Mouse (Mus musculus): ENCODE results near the gene Paxx. TPM values are rescaled to one million over a fixed set of nuclear protein-coding genes. Genes with fewer than 3 reads are reported as not detected.
A peak's percentile ranks its signal among the peaks of the same experiment; 100 is the strongest.

The Paxx gene
- 10 to 100 TPM; 11.2 to 15.0 (median 14.9) TPM for total RNA-seq (2022)

- peak; percentile 83 to 93 for DNase-seq (ENCODE audit: low spot score in 2 of 2)
These were observed at the start of gene Paxx for GRCm38 (mm10) chr2:25460551-25461309. Paxx (minus strand) TSS chr2:25461094.

- no peak for DNase-seq (ENCODE audit: low spot score in 2 of 2)
These were observed 49.0 kb upstream of the Paxx start for GRCm38 (mm10) chr2:25509912-25510311.

- DNase-seq (ENCODE audit: low spot score in 2 of 2) = no peak
These were observed 46.1 kb upstream of the Paxx start for GRCm38 (mm10) chr2:25506964-25507363.

DNA sequence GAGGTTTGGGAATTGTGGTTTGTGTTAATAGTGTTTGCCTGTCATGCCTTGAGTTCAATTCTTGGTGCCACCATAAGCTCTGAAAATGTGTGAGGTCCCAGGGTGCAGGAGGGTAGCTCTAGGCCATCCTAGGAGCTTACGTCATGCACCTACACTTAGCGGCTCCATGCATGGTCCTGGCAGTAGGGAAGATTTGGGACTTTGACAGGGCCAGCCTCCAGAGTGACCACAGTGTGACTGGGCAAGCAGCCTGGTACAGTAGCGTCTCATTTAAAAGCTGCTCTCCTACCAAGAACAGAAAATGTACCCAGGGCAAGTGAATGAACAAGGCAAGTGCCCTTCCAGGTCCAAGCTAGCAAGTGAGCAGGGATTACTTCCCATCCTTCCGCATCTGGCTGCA lies 45.0 kb upstream of the Paxx start:
- DNase-seq (ENCODE audit: low spot score in 2 of 2) = no peak

GRCm38 (mm10) chr2:25505000-25505399 lies 44.1 kb upstream of the Paxx start:
- no peak for DNase-seq (ENCODE audit: low spot score in 2 of 2)

- no peak for DNase-seq (ENCODE audit: low spot score in 2 of 2)
These were observed 43.6 kb upstream of the Paxx start for GRCm38 (mm10) chr2:25504538-25504937.

- no peak for DNase-seq (ENCODE audit: low spot score in 2 of 2)
These were observed 41.8 kb upstream of the Paxx start for GRCm38 (mm10) chr2:25502726-25503125.

DNA sequence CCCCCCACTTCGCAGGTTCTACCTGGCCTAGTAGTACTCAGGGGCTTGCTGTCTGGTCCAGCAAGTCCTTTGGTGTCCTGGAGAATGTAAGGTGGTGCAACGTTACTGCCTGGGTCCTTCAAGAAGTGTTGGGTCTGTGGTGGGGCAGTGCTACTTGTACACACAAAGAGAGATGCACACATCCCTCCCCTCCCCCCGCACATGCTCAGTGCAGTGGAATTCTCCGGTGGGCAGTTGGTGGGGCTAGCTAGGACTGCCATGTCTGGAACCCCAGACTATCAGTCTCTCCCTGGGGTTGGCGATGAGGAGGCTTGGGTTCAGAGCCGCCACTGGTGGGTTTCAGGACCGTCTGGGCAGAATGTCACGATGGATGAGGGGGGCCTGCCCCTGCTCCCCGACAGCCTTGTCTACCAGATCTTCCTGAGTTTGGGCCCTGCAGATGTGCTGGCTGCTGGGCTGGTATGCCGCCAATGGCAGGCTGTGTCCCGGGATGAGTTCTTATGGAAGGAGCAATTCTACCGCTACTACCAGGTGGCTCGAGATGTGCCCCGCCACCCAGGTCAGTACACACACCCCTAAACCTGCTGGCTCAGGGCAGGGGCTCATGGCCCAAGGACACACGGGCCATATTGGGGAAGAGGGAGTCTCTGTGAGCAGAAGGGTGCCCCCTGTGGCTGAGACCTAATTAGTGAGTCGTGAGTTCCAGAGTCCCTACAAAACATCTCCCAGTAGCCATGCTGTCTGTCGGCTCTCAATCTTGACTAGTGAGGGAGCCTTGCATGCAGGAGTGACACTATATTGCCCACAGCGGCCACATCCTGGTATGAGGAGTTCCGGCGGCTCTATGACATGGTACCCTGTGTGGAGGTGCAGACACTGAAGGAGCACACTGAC lies 40.9 kb upstream of the Paxx start, which contains the start of gene C8g:
C8g (minus strand) TSS at position 127 of the 894 bp plus-strand sequence.
- DNase-seq (ENCODE audit: low spot score in 2 of 2) = no peak

DNA sequence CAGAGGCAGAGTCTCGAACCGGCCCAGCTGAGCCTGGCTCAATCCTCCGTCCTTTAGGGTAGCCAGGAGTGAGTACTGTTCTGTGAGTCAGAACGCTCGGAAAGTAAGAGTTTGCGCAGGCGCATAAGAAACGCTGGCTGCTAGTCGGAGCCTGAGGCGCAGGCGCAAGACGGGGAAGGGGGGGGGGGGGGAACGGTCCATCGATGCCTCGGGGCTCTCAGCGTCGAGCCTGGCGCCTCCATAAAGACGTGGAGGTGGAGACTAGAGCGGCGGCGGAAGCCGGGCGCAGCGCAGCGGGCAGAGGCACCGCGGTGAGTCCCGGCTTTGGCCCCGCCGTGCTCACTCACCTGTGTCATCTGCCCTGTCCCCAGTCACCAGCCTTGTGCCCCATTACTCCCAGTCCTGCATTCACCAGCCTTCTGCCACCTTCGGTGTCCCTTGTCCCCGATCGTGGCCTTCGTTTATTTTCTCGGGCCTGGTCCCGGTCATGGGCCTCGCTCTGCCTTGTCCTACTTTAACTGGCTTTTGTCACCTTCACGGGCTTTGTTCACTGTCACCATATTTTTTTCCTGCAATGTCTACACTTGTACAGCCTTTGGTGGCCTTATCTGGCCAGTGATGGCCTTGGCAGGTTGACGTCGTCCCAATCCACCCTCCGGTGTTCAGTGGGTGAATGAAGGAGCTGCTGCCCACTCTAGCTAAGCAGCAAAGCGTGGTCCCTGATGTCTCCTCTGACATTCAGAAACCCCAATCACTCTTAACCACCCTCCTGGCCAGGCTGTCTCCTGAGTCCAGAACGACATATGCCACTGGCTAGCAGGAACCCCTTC lies 39.9 kb upstream of the Paxx start, which contains the start of gene Fbxw5:
Fbxw5 (plus strand) TSS at position 175 of the 830 bp plus-strand sequence.
- peak; percentile 61 to 81 for DNase-seq (ENCODE audit: low spot score in 2 of 2)

- DNase-seq (ENCODE audit: low spot score in 2 of 2) = no peak
These were observed 39.2 kb upstream of the Paxx start for GRCm38 (mm10) chr2:25500071-25500575.

GRCm38 (mm10) chr2:25498622-25499478 lies 38.0 kb upstream of the Paxx start:
- DNase-seq (ENCODE audit: low spot score in 2 of 2) = no peak

DNA sequence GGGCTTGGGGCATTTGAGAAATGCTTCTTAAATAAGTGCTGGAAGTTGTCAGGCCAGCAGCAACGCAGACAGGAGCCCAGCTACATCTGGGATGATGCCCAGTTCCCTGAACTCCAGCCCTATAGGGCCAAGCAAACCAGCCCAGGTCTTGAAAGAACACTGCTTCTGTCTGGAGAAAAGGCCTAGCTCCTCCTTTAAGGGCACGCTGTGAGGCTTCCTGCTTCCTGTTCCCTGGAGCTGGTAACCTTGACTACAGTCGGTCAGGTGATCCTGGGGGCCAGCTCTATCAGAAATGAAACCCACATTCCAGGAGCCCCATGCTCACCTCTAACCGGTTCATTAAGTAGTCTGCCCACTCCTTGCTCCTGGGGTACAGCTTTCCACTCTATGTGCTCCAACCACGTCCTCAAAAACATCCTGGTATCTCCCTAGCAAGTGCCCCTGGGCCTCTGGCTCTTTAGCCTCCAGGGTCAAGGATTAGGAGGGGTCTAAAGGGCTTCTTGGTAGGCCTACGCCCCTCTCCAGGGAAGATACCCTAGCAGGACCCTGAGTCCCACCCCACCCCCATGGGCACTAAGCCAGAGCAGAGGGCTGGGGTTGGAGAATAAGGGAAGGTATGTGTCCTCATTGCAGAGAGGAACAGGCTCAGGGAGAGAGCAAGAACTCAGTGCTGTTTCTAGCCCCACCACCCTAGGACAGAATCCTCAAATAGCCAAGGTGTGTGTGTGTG lies 37.1 kb upstream of the Paxx start:
- no peak for DNase-seq (ENCODE audit: low spot score in 2 of 2)

GRCm38 (mm10) chr2:25496462-25496861 lies 35.6 kb upstream of the Paxx start:
- no peak for DNase-seq (ENCODE audit: low spot score in 2 of 2)

GRCm38 (mm10) chr2:25493476-25493961 lies 32.6 kb upstream of the Paxx start, which contains the start of gene Lcn12:
Lcn12 (minus strand) TSS chr2:25493911.
- no peak for DNase-seq (ENCODE audit: low spot score in 2 of 2)

GRCm38 (mm10) chr2:25492988-25493387 lies 32.1 kb upstream of the Paxx start:
- no peak for DNase-seq (ENCODE audit: low spot score in 2 of 2)

- no peak for DNase-seq (ENCODE audit: low spot score in 2 of 2)
These were observed 27.8 kb upstream of the Paxx start for GRCm38 (mm10) chr2:25488671-25489068.

DNA sequence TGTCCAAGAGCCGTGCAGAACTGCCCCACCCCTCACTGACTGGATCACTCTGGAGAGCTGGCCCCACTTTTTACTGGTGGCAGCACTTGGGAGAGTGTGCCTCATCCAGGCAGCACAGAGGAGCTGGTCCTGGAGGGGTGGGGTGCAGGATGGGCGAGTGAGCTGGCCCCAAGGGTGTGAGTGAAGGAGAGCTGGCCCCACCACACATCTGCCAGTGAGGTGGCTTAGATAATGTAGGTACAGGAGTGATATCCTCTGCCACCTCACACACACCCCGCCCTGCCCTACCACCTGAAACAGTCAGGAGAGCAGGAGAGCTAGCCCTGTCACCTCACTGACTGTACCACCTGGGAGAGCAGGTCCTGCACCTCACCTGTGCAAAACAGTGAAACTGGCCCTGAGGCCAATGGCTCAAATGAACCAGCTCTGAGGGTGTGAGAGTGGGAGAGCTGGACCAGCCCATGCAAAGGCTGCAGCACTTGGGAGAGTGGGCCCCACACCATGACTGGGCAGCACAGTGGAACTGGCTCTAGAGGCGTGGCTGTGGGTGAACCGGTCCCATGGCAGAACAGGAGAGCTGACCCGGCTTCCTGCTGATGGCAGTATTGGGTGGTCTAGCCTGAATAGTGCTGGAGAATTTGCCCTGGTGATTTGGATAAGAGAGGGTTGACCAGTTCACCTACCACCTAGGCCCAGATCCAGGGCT lies 27.2 kb upstream of the Paxx start:
- DNase-seq (ENCODE audit: low spot score in 2 of 2) = no peak

- DNase-seq (ENCODE audit: low spot score in 2 of 2) = no peak
These were observed 24.2 kb upstream of the Paxx start for GRCm38 (mm10) chr2:25484901-25485647.

Measured in gastrocnemius, adult 8-10 months (tissue).